Mouse (Mus musculus): ENCODE results near the gene Pet2. TPM values are rescaled to one million over a fixed set of nuclear protein-coding genes. Genes with fewer than 3 reads are reported as not detected.

The Pet2 gene
- total RNA-seq (2015; ENCODE audit: low replicate concordance) (not detected in 2 replicates), total RNA-seq (2017; ENCODE audit: low replicate concordance) (not detected in 2 replicates)

DNA sequence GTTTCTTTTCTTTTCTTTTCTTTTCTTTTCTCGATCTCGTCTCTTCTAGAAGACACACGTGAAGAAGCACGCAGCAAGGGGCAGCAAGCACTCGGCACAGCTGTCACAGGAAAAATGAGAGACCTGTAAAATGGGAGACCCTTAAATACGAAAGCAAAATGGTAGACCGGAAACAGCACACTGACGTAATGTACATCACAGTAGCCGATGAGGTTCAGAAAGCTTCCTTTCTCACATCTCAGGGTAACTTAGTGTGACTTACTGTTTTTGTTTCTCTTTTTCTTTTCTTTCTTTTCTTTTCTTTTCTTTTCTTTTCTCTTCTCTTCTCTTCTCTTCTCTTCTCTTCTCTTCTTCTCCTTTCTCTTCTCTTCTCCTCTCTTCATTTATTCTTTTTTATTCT, at the start of gene Pet2:
TSS of gene Pet2 (minus strand) at position 101 of the 400 bp plus-strand sequence.
- ATAC-seq (replicated peaks; ENCODE audit: low FRiP score, poor library complexity, severe bottlenecking): no peak
